Mouse (Mus musculus) lung, postnatal 0 days (tissue): Measurements from ENCODE around the gene Srp54a. TPM values are rescaled to one million over a fixed set of nuclear protein-coding genes. Genes with fewer than 3 reads are reported as not detected.
"Not testable (repeated sequence)": the region's sequence is repeated elsewhere in the genome, so short reads cannot be mapped to it uniquely, and the experiment has no call there.

Experiments
- ATAC-seq: fragments of 200-750 bp; cut with Nextera tagmentation; 2 replicates; pipeline ENCODE4 v1.8.0; 2017; ENCODE audit warnings: moderate library complexity
- DNase-seq: peaks from one replicate; pipeline ENCODE4 v3.0.0-alpha.2; 2016; ENCODE audit warnings: low spot score
- H3K27ac ChIP-seq: fragments of 300-500 bp; sonication (generic); 2 replicates; pipeline ENCODE4 v1.5.1; 2014; ENCODE audit warnings: antibody characterized with exemption, mild to moderate bottlenecking, low read length, mixed read lengths
- H3K27me3 ChIP-seq: fragments of 300-500 bp; sonication (generic); replicated peaks from 2 replicates; pipeline ENCODE4 v1.6.1; 2014; ENCODE audit warnings: low read length, mixed read lengths; ENCODE audit not compliant: insufficient read depth
- H3K36me3 ChIP-seq: fragments of 300-500 bp; sonication (generic); 2 replicates; pipeline ENCODE4 v1.6.1; 2014; ENCODE audit warnings: low read length, mixed read lengths; ENCODE audit not compliant: insufficient read depth
- H3K4me1 ChIP-seq: fragments of 300-500 bp; sonication (generic); 2 replicates; pipeline ENCODE4 v1.6.1; 2014; ENCODE audit warnings: antibody characterized with exemption, low read depth, low read length, mixed read lengths; ENCODE audit not compliant: insufficient read depth
- H3K4me2 ChIP-seq: fragments of 300-500 bp; sonication (generic); replicated peaks from 2 replicates; pipeline ENCODE4 v1.6.1; 2014; ENCODE audit warnings: low read depth, mild to moderate bottlenecking, low read length, moderate library complexity, mixed read lengths
- H3K4me3 ChIP-seq: fragments of 300-500 bp; sonication (generic); 2 replicates; pipeline ENCODE4 v1.5.1; 2014; ENCODE audit warnings: low read depth, low read length
- H3K9ac ChIP-seq: fragments of 300-500 bp; sonication (generic); replicated peaks from 2 replicates; pipeline ENCODE4 v1.6.1; 2014; ENCODE audit warnings: low read depth, mild to moderate bottlenecking
- H3K9me3 ChIP-seq: fragments of 300-500 bp; sonication (generic); 2 replicates; pipeline ENCODE4 v1.6.1; 2016; ENCODE audit warnings: low read length, mixed read lengths
- CTCF ChIP-seq: IDR thresholded peaks from 2 replicates; pipeline ENCODE4 v1.5.1; 2016; ENCODE audit warnings: antibody characterized with exemption, mild to moderate bottlenecking
- EP300 ChIP-seq: IDR thresholded peaks from 2 replicates; pipeline ENCODE4 v1.6.1; 2016; ENCODE audit warnings: antibody characterized with exemption, mild to moderate bottlenecking, control low read depth
- WGBS: fragments of 180-500 bp; shearing (Covaris S2); extraction: QIAGEN DNeasy Blood & Tissue Kit; methylation state at CpG from one replicate; pipeline ENCODE4 v1.1.7; 2014; 5-methylcytosine and 5-hydroxymethylcytosine counted together
- polyA plus RNA-seq: library from polyadenylated mRNA; unstranded; fragments of >200 nt; fragmentation: Nextera tagmentation; extraction: Ambion mirVana; gene quantifications from 2 replicates; pipeline ENCODE4 v1.2.1, GENCODE M21; 2015

Srp54a gene
- polyA plus RNA-seq, 1 experiment from 2014 or later, result 124 TPM

DNA sequence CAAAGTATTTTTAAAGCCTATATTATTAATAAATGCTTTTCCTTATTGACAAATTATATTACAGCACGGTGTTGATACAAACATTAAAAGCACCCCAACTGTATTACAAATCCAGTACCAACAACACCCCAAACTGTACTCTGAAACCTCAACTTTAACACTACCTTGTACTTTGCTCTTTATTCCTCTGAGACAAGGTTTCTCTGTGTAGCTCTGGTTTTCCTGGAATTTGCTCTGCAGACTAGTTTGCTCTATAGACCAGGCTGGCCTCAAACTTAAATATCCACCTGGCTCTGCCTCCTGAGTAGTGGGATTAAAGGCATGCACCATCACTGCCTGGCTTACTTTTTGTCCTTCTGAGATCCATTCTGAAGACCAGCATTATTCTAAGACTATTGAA is 17.9 kb upstream of the Srp54a start:
- Histone ChIP-seq H3K36me3 (no peaks in the 10 kb centered on the region), H3K4me3 (no peak overlapping the region), H3K4me1 (no peaks in the 10 kb centered on the region), H3K4me2 (no peak overlapping the region), H3K9ac (no peak overlapping the region), H3K27me3 (no peaks in the 10 kb centered on the region), H3K27ac (no peak overlapping the region), H3K9me3 (no peaks in the 10 kb centered on the region)
- 86% methylated on average over 1 of the region's 1 CpGs for WGBS
- DNase-seq (no peak), ATAC-seq (no peak)
- TF ChIP-seq EP300 (no peak), CTCF (no peak)

DNA sequence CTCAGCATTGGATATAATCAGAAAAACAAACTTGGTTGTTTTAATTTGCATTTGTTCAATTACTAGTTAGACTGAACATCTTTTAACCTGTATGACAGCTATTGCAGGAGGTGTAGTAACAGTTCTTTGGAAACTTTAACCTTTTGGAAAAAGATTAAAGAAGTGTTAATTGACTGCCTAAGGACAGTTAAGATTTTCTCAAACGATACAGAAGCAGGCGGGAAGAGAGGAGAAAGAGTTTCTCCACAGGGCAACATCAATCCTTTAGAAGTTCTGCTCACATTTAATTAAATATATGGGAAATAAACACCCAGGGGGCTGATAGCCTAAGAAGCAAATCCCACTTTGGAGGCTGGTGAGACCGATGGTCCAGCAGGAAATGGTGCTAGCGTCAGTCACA is 7.6 kb upstream of the Srp54a start:
- Histone ChIP-seq H3K4me1 (no peaks in the 10 kb centered on the region), H3K27me3 (no peaks in the 10 kb centered on the region), H3K4me2 (no peak overlapping the region), H3K9me3 (no peaks in the 10 kb centered on the region), H3K27ac (no peak overlapping the region), H3K9ac (no peak overlapping the region), H3K36me3 (no peaks in the 10 kb centered on the region), H3K4me3 (no peak overlapping the region)
- DNase-seq, result no peak
- TF ChIP-seq CTCF, result no peak
- TF ChIP-seq EP300, result no peak
- WGBS, result 42% methylated on average over 4 of the region's 4 CpGs
- ATAC-seq, result no peak

DNA sequence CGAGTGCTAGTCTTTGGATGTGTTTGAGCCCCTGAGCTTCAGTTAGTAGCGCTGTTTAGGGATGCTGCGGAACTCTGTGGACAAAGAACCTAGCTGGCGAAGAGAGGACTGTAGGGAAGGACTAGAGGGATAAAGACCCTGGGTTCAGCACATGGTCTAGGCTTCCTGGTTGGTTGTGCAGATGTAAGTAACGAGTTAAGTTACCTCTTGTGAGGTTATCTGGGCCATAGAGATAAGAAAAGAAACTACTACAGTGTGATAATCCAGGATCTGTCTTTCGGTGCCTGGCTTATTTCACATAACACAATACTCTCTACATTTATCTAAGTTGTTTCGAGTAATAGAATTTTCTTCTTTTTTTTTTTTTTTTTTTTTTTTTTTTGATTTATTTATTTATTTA is 6.4 kb upstream of the Srp54a start:
- TF ChIP-seq CTCF (no peak), EP300 (no peak)
- Histone ChIP-seq H3K9me3 (no peaks in the 10 kb centered on the region), H3K4me3 (no peak overlapping the region), H3K4me2 (no peak overlapping the region), H3K27ac (no peak overlapping the region), H3K27me3 (no peaks in the 10 kb centered on the region), H3K9ac (no peak overlapping the region), H3K4me1 (no peaks in the 10 kb centered on the region), H3K36me3 (no peaks in the 10 kb centered on the region)
- ATAC-seq (no peak), DNase-seq (no peak)
- WGBS, result 85% methylated on average over 7 of the region's 7 CpGs

DNA sequence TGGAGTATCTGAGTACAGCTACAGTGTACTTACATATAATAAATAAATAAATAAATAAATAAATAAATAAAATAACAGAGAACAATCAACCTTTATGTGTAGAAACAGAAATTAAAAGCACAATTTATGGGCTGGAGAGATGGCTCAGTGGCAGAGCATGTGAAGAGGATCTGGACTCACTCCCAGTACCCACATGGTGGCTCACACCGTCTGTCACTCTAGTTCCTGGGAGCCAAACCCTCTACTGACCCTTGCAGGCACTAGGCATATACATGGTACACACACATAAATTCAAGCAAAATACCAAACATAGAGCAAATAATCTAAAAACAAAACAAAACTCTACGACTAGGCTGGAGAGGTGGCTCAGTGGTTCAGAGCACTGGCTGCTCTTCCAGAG is 4.8 kb upstream of the Srp54a start:
- Histone ChIP-seq H3K4me1 (no peaks in the 10 kb centered on the region), H3K27me3 (no peaks in the 10 kb centered on the region), H3K27ac (no peak overlapping the region), H3K9me3 (no peaks in the 10 kb centered on the region), H3K4me3 (no peak overlapping the region), H3K9ac (no peak overlapping the region), H3K36me3 (no peaks in the 10 kb centered on the region), H3K4me2 (no peak overlapping the region)
- ATAC-seq, result no peak
- 88% methylated on average over 2 of the region's 2 CpGs for WGBS
- no peak for DNase-seq
- TF ChIP-seq CTCF (no peak), EP300 (no peak)

DNA sequence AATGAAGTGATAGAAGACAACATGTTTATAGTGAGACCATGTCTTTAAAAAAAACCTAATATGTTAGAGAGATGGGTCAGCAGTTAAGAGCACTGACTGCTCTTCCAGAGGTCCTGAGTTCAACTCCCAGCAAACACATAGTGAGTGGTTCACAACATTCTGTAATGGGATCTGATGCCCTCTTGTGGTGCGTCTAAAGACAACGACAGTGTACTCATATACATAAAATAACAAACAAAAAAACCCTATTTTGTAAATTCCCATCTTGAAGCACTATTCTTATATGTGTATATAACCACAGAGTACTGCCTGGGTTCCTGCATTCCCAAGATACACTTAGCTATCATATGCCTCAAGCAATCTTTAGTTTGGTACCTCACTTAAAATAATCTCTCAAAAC is 1.4 kb upstream of the Srp54a start:
- not testable (repeated sequence) for H3K9me3 ChIP-seq, H3K9ac ChIP-seq, H3K36me3 ChIP-seq, H3K4me2 ChIP-seq, H3K27ac ChIP-seq, ATAC-seq, H3K27me3 ChIP-seq, H3K4me3 ChIP-seq, H3K4me1 ChIP-seq
- DNase-seq, result peak; percentile 18
- WGBS, result 28% methylated on average over 2 of the region's 2 CpGs
- TF ChIP-seq CTCF, result peak; percentile 44; the same call in 1 of the 2 replicates

DNA sequence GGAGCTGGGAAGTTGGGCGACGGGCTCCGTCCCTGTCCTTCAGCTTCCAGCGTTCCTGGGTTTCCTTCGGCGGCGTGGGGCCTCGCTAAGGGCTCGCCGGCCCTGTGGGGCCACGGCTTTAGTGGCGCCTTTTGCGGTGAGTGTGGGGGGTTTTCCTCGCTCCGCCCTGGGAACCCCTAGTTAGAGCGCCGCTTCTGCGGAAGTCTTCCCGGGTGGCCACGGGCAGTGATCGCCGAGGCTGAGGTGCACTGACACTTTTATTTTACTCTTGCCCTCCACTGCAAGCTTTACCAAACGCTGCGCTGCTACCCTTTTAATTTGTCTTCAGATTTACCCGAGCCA is 510 bp downstream of the Srp54a start:
- DNase-seq, H3K36me3 ChIP-seq, H3K4me1 ChIP-seq, H3K27me3 ChIP-seq, H3K9me3 ChIP-seq: not testable (repeated sequence)
- Histone ChIP-seq H3K9ac (peak overlapping the region; percentile 81), H3K4me3 (peak overlapping the region; percentile 59), H3K4me2 (peak overlapping the region; percentile 47), H3K27ac (peak overlapping the region; percentile 87)
- peak; percentile 36 for ATAC-seq
- WGBS, result under 1% methylated on average over 25 of the region's 25 CpGs

DNA sequence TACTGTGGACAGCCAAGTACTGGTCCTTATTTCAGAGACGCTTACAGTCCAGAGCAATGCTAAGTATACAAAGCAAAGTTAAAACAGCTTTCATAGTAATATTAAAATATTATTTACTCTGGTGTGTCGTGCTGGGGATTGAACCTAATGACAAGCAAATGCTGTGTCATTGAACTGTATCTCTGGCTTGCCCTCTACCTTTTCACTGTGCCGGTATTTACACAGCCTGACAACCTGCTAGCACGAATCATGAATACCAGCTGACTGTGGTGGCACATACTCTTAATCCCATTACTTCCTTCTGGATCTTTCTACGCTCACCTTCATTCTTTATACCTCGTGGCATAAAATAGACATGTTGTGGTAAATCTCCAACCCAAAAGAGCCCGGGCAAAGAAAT is 12.1 kb downstream of the Srp54a start:
- not testable (repeated sequence) for ATAC-seq, H3K4me2 ChIP-seq, H3K4me3 ChIP-seq, H3K9ac ChIP-seq, H3K4me1 ChIP-seq, H3K27me3 ChIP-seq, DNase-seq, H3K9me3 ChIP-seq, H3K36me3 ChIP-seq, H3K27ac ChIP-seq
- WGBS, result 67% methylated on average over 1 of the region's 7 CpGs

DNA sequence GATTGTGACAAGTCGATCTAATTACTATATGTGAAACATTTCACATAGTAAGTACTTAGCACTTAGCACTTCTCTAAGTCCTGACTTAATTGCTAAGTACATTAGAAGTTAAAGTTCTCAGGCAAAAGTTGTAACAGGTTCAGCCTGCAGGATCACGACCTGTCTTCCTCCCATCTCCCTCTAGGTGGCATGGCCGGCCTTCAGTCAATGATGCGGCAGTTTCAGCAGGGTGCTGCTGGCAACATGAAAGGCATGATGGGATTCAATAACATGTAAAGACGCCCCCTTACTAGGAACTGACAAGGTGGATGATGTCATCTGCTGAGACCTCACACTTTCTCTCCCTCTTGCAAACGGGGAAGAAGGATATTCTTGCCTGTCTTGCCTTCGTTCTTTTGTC is 32.6 kb downstream of the Srp54a start:
- not testable (repeated sequence) for H3K9me3 ChIP-seq, ATAC-seq, H3K4me1 ChIP-seq, H3K4me2 ChIP-seq, H3K4me3 ChIP-seq, H3K36me3 ChIP-seq, H3K27me3 ChIP-seq, DNase-seq, H3K27ac ChIP-seq, H3K9ac ChIP-seq
- WGBS, result no CpG with 5 or more reads among the region's 7 CpGs

DNA sequence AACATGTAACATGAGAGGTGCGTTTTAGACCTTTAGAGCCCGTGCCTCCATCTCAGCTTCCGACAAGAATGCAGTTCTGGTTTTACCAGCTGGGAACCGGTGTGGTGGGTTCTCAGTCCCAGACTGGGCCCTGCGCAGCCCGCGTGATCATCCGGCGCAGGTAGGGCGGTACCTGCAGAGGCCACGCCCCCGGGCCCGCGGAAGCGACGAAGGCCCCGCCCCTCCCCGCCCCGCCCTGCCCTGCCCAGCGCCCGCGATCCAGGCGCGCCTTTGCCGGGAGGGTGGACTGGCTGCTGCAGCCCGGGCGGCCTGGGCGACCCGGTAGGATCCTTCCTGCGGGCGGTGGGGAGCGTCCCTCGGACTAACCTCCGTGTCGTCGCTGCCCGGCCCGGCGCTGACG is 44.2 kb downstream of the Srp54a start, which contains the start of gene Fam177a:
Gene Fam177a (plus strand): TSS at position 228 of the 400 bp plus-strand sequence.
- peak; percentile 99 for ATAC-seq
- not testable (repeated sequence) for DNase-seq, H3K9ac ChIP-seq, H3K9me3 ChIP-seq, H3K27me3 ChIP-seq, H3K4me2 ChIP-seq, H3K36me3 ChIP-seq, H3K4me1 ChIP-seq, H3K4me3 ChIP-seq, H3K27ac ChIP-seq
- no CpG with 5 or more reads among the region's 40 CpGs for WGBS

DNA sequence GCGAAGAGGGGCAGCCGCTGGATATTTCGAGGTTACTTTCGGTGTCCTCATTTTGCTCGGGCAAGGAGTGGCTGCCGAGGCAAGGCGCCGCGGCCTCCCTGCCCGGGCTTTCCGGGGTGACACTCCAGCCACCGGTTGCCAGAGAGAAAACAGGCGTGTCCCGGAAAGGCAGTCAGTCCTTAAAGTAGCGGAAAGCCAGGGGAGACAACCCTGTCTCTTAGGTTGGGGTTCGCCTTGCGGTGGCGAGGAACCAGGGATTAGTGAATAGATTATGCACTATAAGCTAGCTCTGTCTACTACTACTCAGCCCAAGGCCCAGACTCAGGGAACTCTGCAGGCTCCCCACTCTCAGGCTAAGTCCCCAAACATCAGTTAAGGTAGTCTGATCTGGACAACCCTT is 44.7 kb downstream of the Srp54a start:
- not testable (repeated sequence) for H3K4me3 ChIP-seq, H3K27me3 ChIP-seq, H3K4me1 ChIP-seq, H3K4me2 ChIP-seq, H3K9me3 ChIP-seq, H3K9ac ChIP-seq, H3K27ac ChIP-seq, DNase-seq, H3K36me3 ChIP-seq
- peak; percentile 71 for ATAC-seq
- no CpG with 5 or more reads among the region's 18 CpGs for WGBS
